ENCODE assay signal across 16 mouse cellular contexts in genomic region chr8:111577880-111578533, GRCm38 (mm10).
"Had no signal": no experiment of that assay in that cellular context is flagged by ENCODE, and none has a peak within 500 bp of the region (broad histone marks: within the 10 kb centered on the region; RNA-seq: fewer than 3 reads in every experiment).

No protein-coding gene starts in this region.

- H3K36me3 ChIP-seq: liver, embryonic 15.5 days; stomach, embryonic 15.5 days had no signal

- H3K9me3 ChIP-seq: limb, embryonic 13.5 days; liver, embryonic 15.5 days; stomach, embryonic 15.5 days had no signal

- DNase-seq: kidney, adult 11 months; kidney, adult 9 months; kidney, postnatal 36 days; layer of hippocampus, adult 9-11 months; left cerebral cortex, postnatal 4 days; lung, embryonic 14.5 days; lung, postnatal 10 days; lung, postnatal 4 days; right cerebral cortex, postnatal 14 days had no signal

- H3K27ac ChIP-seq: kidney, postnatal 0 days; limb, embryonic 13.5 days; liver, embryonic 15.5 days; stomach, embryonic 15.5 days had no signal

- H3K9ac ChIP-seq: limb, embryonic 13.5 days; liver, embryonic 15.5 days; lung, embryonic 14.5 days; stomach, embryonic 15.5 days had no signal

- H3K27me3 ChIP-seq: limb, embryonic 13.5 days; liver, embryonic 15.5 days; stomach, embryonic 15.5 days had no signal

- ATAC-seq: midbrain, embryonic 16.5 days had no signal

- H3K4me3 ChIP-seq: limb, embryonic 13.5 days; liver, embryonic 15.5 days; stomach, embryonic 15.5 days had no signal

- H3K4me2 ChIP-seq: limb, embryonic 13.5 days; liver, embryonic 11.5 days; liver, embryonic 15.5 days; lung, embryonic 14.5 days; midbrain, embryonic 11.5 days; stomach, embryonic 15.5 days had no signal
